Mouse (Mus musculus) splenic B cell, adult 2 months (primary cell): ENCODE results near the gene Acbd5.

Experiments
- DNase-seq: peaks from one replicate; pipeline ENCODE4 v3.0.0-alpha.2; 2011; ENCODE audit warnings: low read depth, low spot score
- H3K27me3 ChIP-seq: 2 replicates; pipeline ENCODE4 v1.6.1; 2012; ENCODE audit warnings: mild to moderate bottlenecking, low read length, moderate library complexity, mixed read lengths; ENCODE audit not compliant: control insufficient read depth, poor library complexity, insufficient read depth, severe bottlenecking
- H3K36me3 ChIP-seq: 2 replicates; pipeline ENCODE4 v1.6.1; 2012; ENCODE audit warnings: mild to moderate bottlenecking, low read length, moderate library complexity, mixed read lengths; ENCODE audit not compliant: control insufficient read depth, poor library complexity, insufficient read depth, severe bottlenecking

Acbd5 gene

GRCm38 (mm10) chr2:23041457-23041856 is 26.5 kb upstream of the Acbd5 start:
- Histone ChIP-seq H3K27me3 (no peaks in the 10 kb centered on the region), H3K36me3 (no peaks in the 10 kb centered on the region)
- peak; percentile 78 for DNase-seq

- no peak for DNase-seq
- H3K27me3 ChIP-seq = no peaks in the 10 kb centered on the region
- H3K36me3 ChIP-seq = no peaks in the 10 kb centered on the region
Measured at GRCm38 (mm10) chr2:23042189-23042588, 25.8 kb upstream of the Acbd5 start.

- no peak for DNase-seq
- no peaks in the 10 kb centered on the region for H3K27me3 ChIP-seq
Measured at GRCm38 (mm10) chr2:23045703-23046102, 22.3 kb upstream of the Acbd5 start.

DNA sequence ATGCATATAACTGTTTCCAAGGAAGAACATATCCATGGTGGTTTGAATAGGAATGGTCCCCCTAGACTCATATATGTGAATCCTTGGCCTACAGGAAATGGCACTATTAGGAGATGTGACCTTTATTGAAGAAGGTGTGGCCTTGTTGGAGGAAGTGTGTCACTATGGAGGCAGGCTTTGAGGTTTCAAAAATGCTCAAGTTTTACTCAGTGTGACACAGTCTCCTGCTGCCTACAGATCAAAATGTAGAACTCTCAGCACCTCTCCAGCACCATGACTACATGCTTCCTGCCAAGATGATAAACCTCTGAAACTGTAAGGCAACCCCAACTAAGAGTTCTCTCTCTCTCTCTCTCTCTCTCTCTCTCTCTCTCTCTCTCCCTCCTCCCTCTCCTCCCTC is 20.0 kb upstream of the Acbd5 start:
- DNase-seq = peak; percentile 23
- no peaks in the 10 kb centered on the region for H3K27me3 ChIP-seq
- no peaks in the 10 kb centered on the region for H3K36me3 ChIP-seq

More at GRCm38 (mm10) chr2:23045703-23046102, 22.3 kb upstream of the Acbd5 start:
- no peaks in the 10 kb centered on the region for H3K36me3 ChIP-seq

- DNase-seq = no peak
- Histone ChIP-seq H3K27me3 (no peaks in the 10 kb centered on the region), H3K36me3 (no peaks in the 10 kb centered on the region)
Measured at GRCm38 (mm10) chr2:23051890-23052289, 16.1 kb upstream of the Acbd5 start.

- Histone ChIP-seq H3K36me3 (no peaks in the 10 kb centered on the region), H3K27me3 (no peaks in the 10 kb centered on the region)
- peak; percentile 47 for DNase-seq
Measured at GRCm38 (mm10) chr2:23052523-23052922, 15.4 kb upstream of the Acbd5 start.

GRCm38 (mm10) chr2:23068370-23068737 is 387 bp downstream of the Acbd5 start:
- no peaks in the 10 kb centered on the region for H3K27me3 ChIP-seq
- DNase-seq = no peak
- H3K36me3 ChIP-seq = peaks cover 2% of the 10 kb centered on the region; the same call in 1 of the 2 replicates

DNA sequence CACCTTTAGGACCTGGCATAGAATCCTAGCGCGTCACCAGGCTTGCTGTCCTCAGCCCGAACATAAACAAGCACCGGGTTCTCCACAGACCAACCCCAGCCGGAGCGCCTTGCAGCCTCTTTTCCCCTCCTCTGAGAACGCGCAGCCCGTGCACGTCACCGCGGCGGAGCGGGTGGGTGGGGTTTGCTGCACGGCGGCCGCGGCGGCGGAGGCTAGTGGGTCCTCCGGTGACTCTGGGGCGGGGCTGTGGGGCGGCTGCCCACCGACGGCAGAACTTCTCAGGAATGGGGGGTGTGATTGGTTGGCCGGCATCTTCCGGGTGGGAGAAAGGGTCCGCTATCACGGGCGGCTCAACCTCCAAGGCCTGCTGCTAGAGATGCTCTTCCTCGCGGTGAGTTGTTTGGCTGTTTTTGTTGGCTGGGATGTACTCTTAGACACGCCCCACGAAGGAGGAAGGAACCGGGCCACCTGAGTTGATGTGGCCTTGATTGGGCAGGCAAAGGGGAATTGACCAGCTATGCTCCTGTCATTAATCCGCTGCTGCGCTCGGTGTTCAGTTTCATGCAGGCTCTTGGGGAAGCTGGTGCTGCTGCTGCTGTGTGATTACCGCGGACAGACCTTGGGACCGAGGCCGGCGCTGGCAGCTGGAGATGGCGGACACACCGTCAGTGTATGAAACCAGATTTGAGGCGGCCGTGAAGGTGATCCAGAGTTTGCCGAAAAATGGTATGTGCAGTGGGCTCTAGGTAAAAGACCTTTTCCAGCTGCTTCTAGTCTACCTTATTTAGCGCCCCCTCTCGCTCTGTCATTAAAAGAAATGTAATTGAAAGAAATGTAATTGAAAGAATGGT is 1.2 kb downstream of the Acbd5 start:
- peak; percentile 91 for DNase-seq
- Histone ChIP-seq H3K36me3 (peaks cover 2% of the 10 kb centered on the region; the same call in 1 of the 2 replicates), H3K27me3 (no peaks in the 10 kb centered on the region)

DNA sequence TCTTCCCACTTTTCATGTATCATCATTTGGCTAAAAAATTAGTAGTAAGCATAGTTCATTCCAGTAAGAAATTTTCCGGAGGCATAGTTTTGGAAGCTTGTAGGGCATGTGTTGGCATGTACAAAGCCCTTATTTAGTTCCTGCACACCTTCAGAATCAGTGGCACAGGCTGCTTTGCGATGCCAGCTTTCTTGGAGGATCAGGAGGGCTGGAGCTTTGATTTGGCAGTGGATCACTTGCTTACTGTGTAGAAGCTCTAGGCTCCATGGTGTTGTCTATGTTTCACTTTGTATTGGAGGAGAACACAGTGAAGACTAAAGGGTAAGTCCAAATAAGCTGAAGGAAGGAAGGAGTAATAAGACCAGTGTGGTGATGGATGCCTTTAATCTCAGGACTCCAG is 2.5 kb downstream of the Acbd5 start:
- no peak for DNase-seq
- Histone ChIP-seq H3K27me3 (no peaks in the 10 kb centered on the region), H3K36me3 (peaks cover 2% of the 10 kb centered on the region; the same call in 1 of the 2 replicates)

DNA sequence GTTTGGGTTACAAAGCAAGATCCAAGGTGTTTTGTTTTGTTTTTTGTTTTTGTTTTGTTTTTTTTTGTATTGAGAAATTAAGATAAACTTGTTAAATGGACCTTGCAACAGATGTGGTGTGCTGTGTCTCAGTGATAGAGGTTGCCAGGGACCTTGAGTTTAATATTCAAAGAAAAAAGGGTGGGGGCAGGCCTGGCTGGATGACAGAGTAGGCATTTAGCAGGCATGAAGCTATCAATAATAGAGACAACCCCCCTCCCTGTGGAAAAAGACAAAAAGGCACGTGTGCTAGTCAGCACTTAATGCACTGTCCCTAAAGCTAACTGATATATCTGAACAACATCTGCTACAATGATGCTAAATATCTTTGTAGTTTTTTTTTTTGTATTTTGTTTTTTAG is 3.4 kb downstream of the Acbd5 start:
- no peaks in the 10 kb centered on the region for H3K27me3 ChIP-seq
- H3K36me3 ChIP-seq = peaks cover 7% of the 10 kb centered on the region; the same call in 1 of the 2 replicates
- no peak for DNase-seq

GRCm38 (mm10) chr2:23075846-23076245 is 7.9 kb downstream of the Acbd5 start:
- Histone ChIP-seq H3K27me3 (no peaks in the 10 kb centered on the region), H3K36me3 (peaks cover 12% of the 10 kb centered on the region)
- DNase-seq = no peak

DNA sequence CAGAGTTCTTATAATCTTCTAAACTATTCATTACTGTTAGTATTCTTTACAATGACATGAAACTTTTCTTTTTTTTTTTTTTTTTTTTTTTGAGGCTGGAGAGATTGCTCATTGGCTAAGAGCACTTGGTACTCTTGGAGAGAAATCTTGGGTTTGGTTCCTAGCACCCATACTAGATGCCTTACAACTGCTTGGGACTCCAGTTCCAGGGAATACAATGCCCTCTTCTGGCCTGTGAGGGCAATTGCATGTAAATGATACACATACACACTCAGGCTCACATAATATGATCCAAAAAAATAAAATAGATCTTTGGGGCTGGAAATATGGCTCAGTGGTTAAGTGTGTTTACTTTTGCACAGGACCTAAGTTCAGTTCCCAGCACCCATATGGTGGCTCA is 8.8 kb downstream of the Acbd5 start:
- no peak for DNase-seq
- Histone ChIP-seq H3K27me3 (no peaks in the 10 kb centered on the region), H3K36me3 (peaks cover 15% of the 10 kb centered on the region)

- DNase-seq = no peak
- peaks cover 15% of the 10 kb centered on the region for H3K36me3 ChIP-seq
- no peaks in the 10 kb centered on the region for H3K27me3 ChIP-seq
Measured at GRCm38 (mm10) chr2:23077693-23078092, 9.7 kb downstream of the Acbd5 start.

GRCm38 (mm10) chr2:23078588-23078987 is 10.6 kb downstream of the Acbd5 start:
- Histone ChIP-seq H3K36me3 (peaks cover 15% of the 10 kb centered on the region), H3K27me3 (no peaks in the 10 kb centered on the region)
- DNase-seq = no peak

GRCm38 (mm10) chr2:23084540-23084939 is 16.6 kb downstream of the Acbd5 start:
- Histone ChIP-seq H3K36me3 (peaks cover 19% of the 10 kb centered on the region), H3K27me3 (no peaks in the 10 kb centered on the region)
- no peak for DNase-seq

GRCm38 (mm10) chr2:23092216-23092615 is 24.2 kb downstream of the Acbd5 start:
- DNase-seq = peak; percentile 80
- Histone ChIP-seq H3K36me3 (peaks cover 11% of the 10 kb centered on the region), H3K27me3 (no peaks in the 10 kb centered on the region)
